Mouse (Mus musculus) ES-E14 (cell line): ENCODE measurements around the gene Polr2f. TPM values are rescaled to one million over a fixed set of nuclear protein-coding genes. Genes with fewer than 3 reads are reported as not detected.

Source experiments
- DNase-seq: peaks from one replicate; pipeline ENCODE4 v3.0.0-alpha.2; 2013; ENCODE audit warnings: low read depth, low spot score
- H3K27ac ChIP-seq: 2 replicates; pipeline ENCODE4 v1.5.1; 2012; ENCODE audit warnings: low read depth, mild to moderate bottlenecking, low read length, moderate library complexity, mixed read lengths; ENCODE audit not compliant: poor library complexity, insufficient read depth, severe bottlenecking
- H3K36me3 ChIP-seq: 2 replicates; pipeline ENCODE4 v1.6.1; 2012; ENCODE audit warnings: mild to moderate bottlenecking, low read length, moderate library complexity, mixed read lengths; ENCODE audit not compliant: control insufficient read depth, poor library complexity, insufficient read depth, severe bottlenecking
- H3K4me1 ChIP-seq, 2 experiments: fragments of 150-350 bp in 1 of 2; sonication (generic) in 1 of 2; 2 replicates each; pipeline ENCODE4 v1.6.1; 2012; ENCODE audit warnings: low read length in 2 of 2, mild to moderate bottlenecking in 1 of 2, mixed read lengths in 1 of 2; ENCODE audit not compliant: control insufficient read depth in 2 of 2, insufficient read depth in 2 of 2, poor library complexity in 1 of 2
- H3K4me3 ChIP-seq, 2 experiments: fragments of 150-350 bp in 1 of 2; sonication (generic) in 1 of 2; 2 replicates each; pipeline ENCODE4 v1.5.1; 2012; ENCODE audit warnings: low read length in 2 of 2, low read depth in 1 of 2, mild to moderate bottlenecking in 1 of 2, mixed read lengths in 1 of 2; ENCODE audit not compliant: insufficient read depth in 1 of 2, poor library complexity in 1 of 2, severe bottlenecking in 1 of 2
- H3K9ac ChIP-seq: 2 replicates; pipeline ENCODE4 v1.6.1; 2012; ENCODE audit warnings: low read depth, mild to moderate bottlenecking, low read length, mixed read lengths; ENCODE audit not compliant: poor library complexity, insufficient read depth, severe bottlenecking
- H3K9me3 ChIP-seq: fragments of 150-350 bp; sonication (generic); 2 replicates; pipeline ENCODE4 v1.6.1; 2012; ENCODE audit warnings: low read depth, mild to moderate bottlenecking, low read length; ENCODE audit not compliant: control insufficient read depth, insufficient read depth
- CHD2 ChIP-seq: IDR thresholded peaks from 2 replicates; pipeline ENCODE4 v1.6.1; 2014; ENCODE audit warnings: mild to moderate bottlenecking, low read depth, low read length, inconsistent platforms
- HCFC1 ChIP-seq: IDR thresholded peaks from 2 replicates; pipeline ENCODE4 v1.6.1; 2012; ENCODE audit warnings: low read length, inconsistent platforms, borderline replicate concordance; ENCODE audit not compliant: insufficient read depth
- MAFK ChIP-seq: IDR thresholded peaks from 2 replicates; pipeline ENCODE4 v1.6.1; 2014; ENCODE audit warnings: mild to moderate bottlenecking, low read depth, low read length, inconsistent platforms; ENCODE audit not compliant: insufficient read depth
- ZC3H11A ChIP-seq: IDR thresholded peaks from 2 replicates; pipeline ENCODE4 v1.6.1; 2012; ENCODE audit warnings: low read depth, mild to moderate bottlenecking, inconsistent platforms, low read length, borderline replicate concordance
- ZNF384 ChIP-seq: IDR thresholded peaks from 2 replicates; pipeline ENCODE4 v1.6.1; 2012; ENCODE audit warnings: low read depth, low read length, inconsistent platforms
- in situ Hi-C, 2 experiments: fragments of 600-800 bp; cut with MboI; formaldehyde crosslinking; loops; one replicate each; pipeline ENCODE4 v1.15.1; 2025; ENCODE audit warnings: low sequenced_read_pairs in 2 of 2, inconsistent platforms in 1 of 2; ENCODE audit not compliant: unreplicated experiment in 2 of 2
- total RNA-seq: library from RNA; depleted of rRNA; stranded (reverse); fragments of 300-350 nt; gene quantifications from 2 replicates; pipeline ENCODE4 v1.2.3, GENCODE M21; 2012

Polr2f gene
- total RNA-seq, 1 experiment, result 238 TPM

DNA sequence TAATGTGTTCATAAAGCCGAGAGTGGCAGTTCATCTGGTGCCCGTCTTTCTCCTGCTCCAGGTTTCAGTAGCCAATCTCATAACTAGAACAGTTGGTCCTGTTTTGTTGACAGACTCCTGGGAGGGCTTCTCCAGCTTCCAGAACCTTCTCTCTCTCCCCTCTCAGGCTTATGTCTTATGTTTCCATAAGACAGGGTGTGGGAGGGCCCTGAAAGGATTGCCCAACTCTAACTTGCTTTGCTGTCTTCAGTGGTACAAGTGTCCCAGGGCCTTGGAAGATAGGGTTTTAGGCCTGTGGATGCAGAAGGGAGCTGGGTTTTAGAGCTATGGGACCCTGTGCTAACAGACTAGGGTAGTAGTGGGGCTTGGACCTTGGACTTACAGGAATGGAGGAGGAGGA lies 30.3 kb upstream of the Polr2f start:
- TF ChIP-seq MAFK, result no peak
- no peak for TF ChIP-seq ZNF384
- no peak for TF ChIP-seq CHD2
- TF ChIP-seq HCFC1, result no peak
- TF ChIP-seq ZC3H11A, result no peak
- Histone ChIP-seq H3K36me3 (no peaks in the 10 kb centered on the region; the same call in 1 of the 2 replicates), H3K9ac (no peak overlapping the region), H3K27ac (no peak overlapping the region), H3K4me3 (0 out of 4 replicates have a peak overlapping the region, but pooled peaks of 1 of the 2 experiments have one; percentile 90), H3K9me3 (no peaks in the 10 kb centered on the region), H3K4me1 (peaks cover 4 to 14% of the 10 kb centered on the region in 2 experiments; a peak in 2 of 4 replicates)
- in situ Hi-C loops, result no loop called here
- no peak for DNase-seq

DNA sequence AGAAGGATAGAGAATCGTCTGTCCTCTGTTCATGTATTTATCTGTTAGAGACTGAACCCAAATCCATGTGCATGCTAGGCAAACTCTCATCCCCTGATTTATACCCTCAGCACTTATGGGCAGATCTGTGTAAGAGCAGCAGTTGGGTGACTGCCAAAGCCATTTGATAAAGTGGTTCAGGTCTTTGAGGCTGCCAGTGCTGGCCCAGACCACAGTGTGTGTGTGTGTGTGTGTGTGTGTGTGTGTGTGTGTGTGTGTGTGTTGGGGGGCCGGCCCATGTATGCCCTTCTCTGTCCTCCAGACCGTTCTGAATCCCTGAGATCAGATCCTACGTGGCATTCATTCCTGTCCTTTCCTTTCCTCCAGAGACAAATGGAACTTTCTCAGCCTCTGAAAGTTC lies 29.0 kb upstream of the Polr2f start:
- Histone ChIP-seq H3K9ac (no peak overlapping the region), H3K36me3 (no peaks in the 10 kb centered on the region; the same call in 1 of the 2 replicates), H3K9me3 (no peaks in the 10 kb centered on the region), H3K4me1 (peaks cover 6 to 14% of the 10 kb centered on the region in 2 experiments; a peak in 2 of 4 replicates), H3K27ac (no peak overlapping the region), H3K4me3 (no peak overlapping the region)
- TF ChIP-seq HCFC1, result no peak
- no peak for TF ChIP-seq ZC3H11A
- TF ChIP-seq MAFK, result no peak
- TF ChIP-seq ZNF384, result no peak
- no peak for TF ChIP-seq CHD2
- in situ Hi-C loops, result no loop called here
- no peak for DNase-seq

DNA sequence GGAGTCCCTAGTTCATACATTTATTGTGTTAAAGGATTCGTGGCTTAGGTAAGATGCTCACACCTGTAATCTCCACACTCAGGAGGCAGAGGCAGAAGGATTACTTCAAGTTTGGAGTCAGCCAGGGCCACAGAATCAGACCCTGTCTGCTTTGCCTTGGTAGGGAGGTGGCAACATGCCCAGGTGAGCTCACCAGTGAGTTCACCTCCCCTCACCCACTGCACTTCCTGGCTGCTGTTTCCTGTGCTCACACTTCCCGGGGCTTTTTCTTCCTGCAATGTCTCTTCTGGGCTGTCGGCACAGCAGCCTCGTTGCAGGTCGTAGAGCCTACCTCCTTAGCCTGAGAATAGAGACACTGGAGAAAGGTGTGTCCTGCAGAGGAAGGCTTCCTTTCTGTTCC lies 25.5 kb upstream of the Polr2f start:
- no peaks in the 10 kb centered on the region; the same call in 1 of the 2 replicates for H3K36me3 ChIP-seq

DNA sequence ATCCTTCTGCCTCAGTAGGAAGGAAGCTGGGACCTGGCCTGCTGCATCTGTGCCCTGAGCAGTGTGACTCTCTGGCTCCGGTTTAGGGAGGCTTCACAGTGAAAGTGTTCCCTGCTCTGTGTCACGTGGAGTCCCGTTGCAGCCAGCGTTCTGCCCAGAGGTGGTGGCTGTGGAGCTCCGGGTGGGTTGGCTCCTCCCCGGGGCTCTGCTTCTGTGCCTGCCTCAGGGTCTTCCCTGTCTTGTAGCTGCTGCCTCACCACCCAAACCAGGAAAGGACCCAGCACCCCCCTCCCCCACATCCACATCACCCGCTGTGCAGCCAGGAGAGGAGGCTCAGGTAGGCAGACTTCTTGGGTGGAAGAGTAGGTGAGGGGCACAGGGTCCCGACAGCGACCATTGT lies 21.3 kb upstream of the Polr2f start:
- peaks cover 2 to 9% of the 10 kb centered on the region in 2 experiments; a peak in 1 of 4 replicates for H3K4me1 ChIP-seq
- H3K27ac ChIP-seq, result no peak overlapping the region
- TF ChIP-seq ZC3H11A, result no peak
- no peak for TF ChIP-seq HCFC1
- TF ChIP-seq ZNF384, result no peak
- TF ChIP-seq MAFK, result no peak
- TF ChIP-seq CHD2, result no peak
- DNase-seq, result no peak
- in situ Hi-C loops, result no loop called here
- H3K9ac ChIP-seq, result no peak overlapping the region
- no peak overlapping the region for H3K4me3 ChIP-seq
- H3K36me3 ChIP-seq, result no peaks in the 10 kb centered on the region; the same call in 1 of the 2 replicates
- no peaks in the 10 kb centered on the region for H3K9me3 ChIP-seq

More for the DNA sequence above, 25.5 kb upstream of the Polr2f start:
- H3K27ac ChIP-seq, result no peak overlapping the region
- TF ChIP-seq MAFK, result no peak
- TF ChIP-seq CHD2, result no peak
- no peak for TF ChIP-seq ZNF384
- no peak for TF ChIP-seq HCFC1
- TF ChIP-seq ZC3H11A, result no peak
- no peaks in the 10 kb centered on the region for H3K9me3 ChIP-seq
- in situ Hi-C loops, result no loop called here
- H3K9ac ChIP-seq, result no peak overlapping the region
- no peak overlapping the region for H3K4me3 ChIP-seq
- peaks cover 2 to 9% of the 10 kb centered on the region in 2 experiments; a peak in 1 of 4 replicates for H3K4me1 ChIP-seq
- DNase-seq, result no peak

- Histone ChIP-seq H3K36me3 (peaks cover under 1% of the 10 kb centered on the region; the same call in 1 of the 2 replicates), H3K27ac (no peak overlapping the region), H3K4me3 (no peak overlapping the region), H3K4me1 (peaks cover 0 to 7% of the 10 kb centered on the region in 2 experiments; a peak in 1 of 4 replicates), H3K9me3 (no peaks in the 10 kb centered on the region), H3K9ac (no peak overlapping the region)
- no peak for TF ChIP-seq ZC3H11A
- in situ Hi-C loops, result no loop called here
- no peak for DNase-seq
These were observed 18.7 kb upstream of the Polr2f start for GRCm38 (mm10) chr15:79122119-79122518.
